Mouse (Mus musculus) thymus, adult 2 months (tissue): ENCODE results near the gene Kif26a. TPM values are rescaled to one million over a fixed set of nuclear protein-coding genes. Genes with fewer than 3 reads are reported as not detected.

Source experiments
- DNase-seq: peaks from one replicate; pipeline ENCODE4 v3.0.0; 2021
- H3K27ac ChIP-seq: fragments of 200-500 bp; 2 replicates; pipeline ENCODE4 v1.5.1; 2012; ENCODE audit warnings: low read length, control low read depth; ENCODE audit not compliant: control insufficient read depth, insufficient read depth
- H3K27me3 ChIP-seq: fragments of 200-500 bp; 2 replicates; pipeline ENCODE4 v1.6.1; 2012; ENCODE audit warnings: mild to moderate bottlenecking, low read length, moderate library complexity, mixed read lengths; ENCODE audit not compliant: control insufficient read depth, insufficient read depth
- H3K36me3 ChIP-seq: fragments of 200-500 bp; 2 replicates; pipeline ENCODE4 v1.6.1; 2012; ENCODE audit warnings: mild to moderate bottlenecking, low read length, moderate library complexity; ENCODE audit not compliant: control insufficient read depth, insufficient read depth
- H3K4me1 ChIP-seq: fragments of 200-500 bp; replicated peaks from 2 replicates; pipeline ENCODE4 v1.6.1; 2012; ENCODE audit warnings: low read length; ENCODE audit not compliant: control insufficient read depth, insufficient read depth
- H3K4me3 ChIP-seq: fragments of 200-500 bp; 2 replicates; pipeline ENCODE4 v1.5.1; 2012; ENCODE audit warnings: mild to moderate bottlenecking, low read length, control low read depth, moderate library complexity; ENCODE audit not compliant: control insufficient read depth, insufficient read depth
- CTCF ChIP-seq: fragments of 200-500 bp; IDR thresholded peaks from 2 replicates; pipeline ENCODE4 v1.5.1; 2012; ENCODE audit warnings: mild to moderate bottlenecking, control low read depth, low read length, moderate library complexity, borderline replicate concordance; ENCODE audit not compliant: control insufficient read depth, poor library complexity, insufficient read depth; ENCODE audit errors: extremely low read depth
- POLR2A ChIP-seq: fragments of 200-500 bp; IDR thresholded peaks from 2 replicates; pipeline ENCODE4 v1.6.1; 2012; ENCODE audit warnings: mild to moderate bottlenecking, low read length, control low read depth, moderate library complexity; ENCODE audit not compliant: control insufficient read depth, poor library complexity, insufficient read depth; ENCODE audit errors: extremely low read depth
- WGBS: fragments of 180-500 bp; shearing (Covaris S2); methylation state at CpG from one replicate; pipeline ENCODE4 v1.1.7; 2018; 5-methylcytosine and 5-hydroxymethylcytosine counted together
- polyA plus RNA-seq: library from polyadenylated mRNA; depleted of rRNA; stranded (reverse); fragments of >200 nt; gene quantifications from 2 replicates; pipeline ENCODE4 v1.2.3, GENCODE M21; 2012

Kif26a gene
- polyA plus RNA-seq, 1 experiment, result 6.6 TPM

GRCm38 (mm10) chr12:112200045-112200444, 54.0 kb downstream of the Kif26a start:
- TF ChIP-seq POLR2A (no peak), CTCF (no peak)
- H3K27ac ChIP-seq, result no peak overlapping the region
- no peaks in the 10 kb centered on the region for H3K4me1 ChIP-seq
- no peaks in the 10 kb centered on the region for H3K36me3 ChIP-seq
- H3K4me3 ChIP-seq, result no peak overlapping the region
- no peak for DNase-seq
- WGBS, result 75% methylated on average over 2 of the region's 2 CpGs
- no peaks in the 10 kb centered on the region; the same call in 1 of the 2 replicates for H3K27me3 ChIP-seq

GRCm38 (mm10) chr12:112207163-112207562, 61.2 kb downstream of the Kif26a start:
- no peaks in the 10 kb centered on the region; the same call in 1 of the 2 replicates for H3K27me3 ChIP-seq
- no peak overlapping the region for H3K27ac ChIP-seq
- 81% methylated on average over 2 of the region's 2 CpGs for WGBS
- TF ChIP-seq CTCF (no peak), POLR2A (no peak)
- no peaks in the 10 kb centered on the region for H3K36me3 ChIP-seq
- no peaks in the 10 kb centered on the region for H3K4me1 ChIP-seq
- no peak overlapping the region for H3K4me3 ChIP-seq
- DNase-seq, result no peak

GRCm38 (mm10) chr12:112207734-112208133, 61.7 kb downstream of the Kif26a start:
- H3K27me3 ChIP-seq, result no peaks in the 10 kb centered on the region
- no peaks in the 10 kb centered on the region for H3K36me3 ChIP-seq
- no peak for DNase-seq
- no peak overlapping the region for H3K27ac ChIP-seq
- WGBS, result 79% methylated on average over 4 of the region's 4 CpGs
- no peaks in the 10 kb centered on the region for H3K4me1 ChIP-seq
- TF ChIP-seq POLR2A (no peak), CTCF (no peak)
- no peak overlapping the region for H3K4me3 ChIP-seq

- WGBS, result 84% methylated on average over 12 of the region's 13 CpGs
- no peaks in the 10 kb centered on the region for H3K4me1 ChIP-seq
- H3K27me3 ChIP-seq, result no peaks in the 10 kb centered on the region
- H3K4me3 ChIP-seq, result no peak overlapping the region
- TF ChIP-seq CTCF (no peak), POLR2A (no peak)
- no peaks in the 10 kb centered on the region for H3K36me3 ChIP-seq
- no peak overlapping the region for H3K27ac ChIP-seq
- no peak for DNase-seq
Observed at GRCm38 (mm10) chr12:112210622-112211021, 64.6 kb downstream of the Kif26a start.

GRCm38 (mm10) chr12:112214441-112214857, 68.4 kb downstream of the Kif26a start:
- H3K4me3 ChIP-seq, result no peak overlapping the region
- H3K27ac ChIP-seq, result no peak overlapping the region
- no peak for DNase-seq
- TF ChIP-seq POLR2A (no peak), CTCF (no peak)
- WGBS, result 67% methylated on average over 13 of the region's 13 CpGs
- no peaks in the 10 kb centered on the region for H3K4me1 ChIP-seq
- no peaks in the 10 kb centered on the region for H3K36me3 ChIP-seq
- no peaks in the 10 kb centered on the region for H3K27me3 ChIP-seq

- TF ChIP-seq POLR2A (no peak), CTCF (no peak)
- no peaks in the 10 kb centered on the region for H3K36me3 ChIP-seq
- no peak for DNase-seq
- H3K27ac ChIP-seq, result no peak overlapping the region
- no peaks in the 10 kb centered on the region for H3K4me1 ChIP-seq
- WGBS, result 87% methylated on average over 7 of the region's 7 CpGs
- no peak overlapping the region for H3K4me3 ChIP-seq
- no peaks in the 10 kb centered on the region for H3K27me3 ChIP-seq
Observed at GRCm38 (mm10) chr12:112215545-112215944, 69.5 kb downstream of the Kif26a start.

GRCm38 (mm10) chr12:112217021-112217420, 71.0 kb downstream of the Kif26a start:
- H3K4me3 ChIP-seq, result no peak overlapping the region
- WGBS, result 85% methylated on average over 7 of the region's 7 CpGs
- no peak for TF ChIP-seq CTCF
- TF ChIP-seq POLR2A, result no peak
- no peak overlapping the region for H3K27ac ChIP-seq
- no peaks in the 10 kb centered on the region for H3K27me3 ChIP-seq
- no peaks in the 10 kb centered on the region for H3K4me1 ChIP-seq
- DNase-seq, result no peak
- no peaks in the 10 kb centered on the region for H3K36me3 ChIP-seq
